Mouse (Mus musculus): ENCODE measurements around the gene Ptprh.
"Not testable (repeated sequence)": the region's sequence is repeated elsewhere in the genome, so short reads cannot be mapped to it uniquely, and the experiment has no call there.

The Ptprh gene

DNA sequence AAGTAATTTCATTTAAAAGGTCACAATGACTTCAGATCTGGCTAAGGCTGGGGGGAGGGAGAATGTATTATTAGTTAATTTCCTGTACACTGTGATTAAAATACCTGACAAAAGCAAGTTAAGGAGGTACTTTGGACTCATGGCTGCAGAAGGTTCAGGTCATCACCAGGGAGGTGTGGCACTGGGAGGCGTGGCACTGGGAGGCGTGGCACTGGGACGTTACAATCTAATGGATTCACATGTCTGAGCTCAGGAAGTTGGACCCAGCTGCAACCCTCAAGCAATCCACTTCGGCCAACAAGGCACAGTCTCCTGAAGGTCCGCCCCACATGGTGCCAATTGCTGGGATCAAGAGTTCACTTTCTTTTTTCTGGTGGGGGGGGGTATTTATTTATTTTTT, 4.2 kb upstream of the Ptprh start:
- no peak for DNase-seq (ENCODE audit: low read depth, low spot score)

GRCm38 (mm10) chr7:4602969-4603368, 872 bp downstream of the Ptprh start:
- no peak for DNase-seq (ENCODE audit: low read depth, low spot score)

DNA sequence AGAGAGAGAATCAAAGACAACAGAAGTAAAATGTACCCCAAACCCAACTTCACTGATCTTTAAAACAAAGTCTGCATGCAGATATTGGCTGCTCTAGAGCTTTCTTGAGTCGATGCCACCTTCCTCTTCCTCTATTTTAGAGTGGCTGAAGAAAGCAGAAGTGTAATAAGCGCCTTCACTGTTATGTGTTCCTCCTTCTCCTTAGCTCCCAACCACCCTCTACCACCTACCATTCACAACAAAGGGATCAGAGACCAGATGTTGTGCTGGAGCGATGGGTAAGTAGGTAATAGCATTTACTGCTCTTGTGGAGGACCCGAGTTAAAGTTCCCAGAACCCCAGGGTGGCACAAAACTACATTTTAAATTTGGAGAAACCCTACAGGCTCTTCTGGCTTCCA, 6.8 kb downstream of the Ptprh start:
- not testable (repeated sequence) for DNase-seq (ENCODE audit: low read depth, low spot score)

DNA sequence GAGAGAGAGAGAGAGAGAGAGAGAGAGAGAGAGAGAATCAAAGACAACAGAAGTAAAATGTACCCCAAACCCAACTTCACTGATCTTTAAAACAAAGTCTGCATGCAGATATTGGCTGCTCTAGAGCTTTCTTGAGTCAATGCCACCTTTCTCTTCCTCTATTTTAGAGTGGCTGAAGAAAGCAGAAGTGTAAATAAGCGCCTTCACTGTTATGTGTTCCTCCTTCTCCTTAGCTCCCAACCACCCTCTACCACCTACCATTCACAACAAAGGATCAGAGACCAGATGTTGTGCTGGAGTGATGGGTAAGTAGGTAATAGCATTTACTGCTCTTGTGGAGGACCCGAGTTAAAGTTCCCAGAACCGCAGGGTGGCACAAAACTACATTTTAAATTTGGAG, 22.4 kb downstream of the Ptprh start:
- not testable (repeated sequence) for DNase-seq (ENCODE audit: low read depth, low spot score)

GRCm38 (mm10) chr7:4572361-4572760, 31.5 kb downstream of the Ptprh start:
- not testable (repeated sequence) for DNase-seq (ENCODE audit: low read depth, low spot score)

- DNase-seq (ENCODE audit: low read depth, low spot score) = no peak
Measured at GRCm38 (mm10) chr7:4562660-4563059, 41.2 kb downstream of the Ptprh start.

GRCm38 (mm10) chr7:4557167-4557560, 46.7 kb downstream of the Ptprh start:
- DNase-seq (ENCODE audit: low read depth, low spot score) = no peak

DNA sequence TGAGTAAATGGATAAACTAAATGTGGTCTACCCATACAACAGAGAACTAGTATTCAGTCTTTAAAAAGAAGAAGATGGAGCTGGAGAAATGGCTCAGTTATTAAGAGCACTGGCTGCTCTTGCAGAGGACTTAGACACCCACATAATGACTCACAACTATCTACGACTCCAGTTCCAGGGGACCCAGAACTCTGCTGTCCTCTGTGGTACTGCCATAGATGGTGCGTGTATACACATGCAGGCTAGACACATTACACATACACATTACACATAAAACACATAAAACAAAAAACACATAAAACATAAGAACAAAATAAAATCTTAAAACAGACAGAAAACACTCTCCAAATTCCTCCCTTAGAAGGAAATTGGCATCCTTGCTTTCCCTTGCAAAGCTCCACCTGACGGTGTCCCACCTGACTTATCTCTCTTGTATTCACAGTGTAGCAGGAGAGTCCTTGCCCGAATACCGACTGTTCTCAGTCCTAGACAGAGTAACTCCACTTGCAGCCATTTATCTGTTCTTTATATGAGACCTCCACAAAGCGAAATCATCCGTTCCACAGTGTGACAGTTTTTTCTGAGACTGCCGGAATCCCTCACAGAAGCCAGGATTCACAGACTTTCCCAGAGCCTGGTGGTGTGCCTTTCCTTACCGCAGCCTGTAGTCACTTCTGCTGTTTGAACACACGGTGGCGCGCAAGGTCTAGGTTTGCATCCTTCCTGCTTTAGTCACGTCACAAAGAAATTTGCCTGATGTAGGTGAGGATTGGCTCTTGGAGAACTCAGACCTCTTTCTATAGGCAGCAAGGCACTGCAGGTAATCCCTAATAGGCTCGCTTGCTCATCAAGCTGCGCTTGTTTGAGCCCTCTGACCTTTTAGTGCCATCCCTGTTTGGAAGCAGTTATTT, 47.3 kb downstream of the Ptprh start:
- DNase-seq (ENCODE audit: low read depth, low spot score) = peak; percentile 63

GRCm38 (mm10) chr7:4547221-4547641, 56.6 kb downstream of the Ptprh start, which contains the start of gene Syt5:
Syt5 (minus strand) TSS chr7:4547541.
- no peak for DNase-seq (ENCODE audit: low read depth, low spot score)

DNA sequence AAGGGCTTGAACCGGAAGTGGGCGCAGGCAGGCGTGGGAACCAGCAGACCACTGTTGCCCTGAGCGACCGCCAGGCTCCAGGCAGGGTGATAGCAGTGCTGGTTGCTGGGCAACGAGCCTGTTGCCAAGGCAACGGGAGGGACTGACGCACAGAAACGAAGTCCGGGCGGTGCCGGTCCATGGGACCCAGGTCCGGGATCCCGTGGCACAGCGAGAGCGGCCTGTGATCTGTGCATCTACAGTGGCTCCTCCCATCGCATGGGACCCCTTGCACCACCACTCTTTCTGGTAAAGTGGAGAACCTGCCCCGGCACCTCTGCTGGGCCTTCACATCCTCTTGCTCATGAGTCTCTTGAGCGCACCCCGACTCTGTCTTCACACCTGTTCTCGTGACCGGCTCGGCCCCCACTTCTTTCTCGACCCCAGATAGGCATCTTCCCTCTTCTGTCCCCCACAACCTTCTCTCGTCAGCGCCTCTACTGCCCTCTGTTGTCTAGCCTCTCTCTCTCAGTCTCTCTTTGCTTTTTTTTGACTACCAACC, 57.2 kb downstream of the Ptprh start:
- DNase-seq (ENCODE audit: low read depth, low spot score) = no peak

GRCm38 (mm10) chr7:4546050-4546449, 57.8 kb downstream of the Ptprh start:
- DNase-seq (ENCODE audit: low read depth, low spot score) = no peak

DNA sequence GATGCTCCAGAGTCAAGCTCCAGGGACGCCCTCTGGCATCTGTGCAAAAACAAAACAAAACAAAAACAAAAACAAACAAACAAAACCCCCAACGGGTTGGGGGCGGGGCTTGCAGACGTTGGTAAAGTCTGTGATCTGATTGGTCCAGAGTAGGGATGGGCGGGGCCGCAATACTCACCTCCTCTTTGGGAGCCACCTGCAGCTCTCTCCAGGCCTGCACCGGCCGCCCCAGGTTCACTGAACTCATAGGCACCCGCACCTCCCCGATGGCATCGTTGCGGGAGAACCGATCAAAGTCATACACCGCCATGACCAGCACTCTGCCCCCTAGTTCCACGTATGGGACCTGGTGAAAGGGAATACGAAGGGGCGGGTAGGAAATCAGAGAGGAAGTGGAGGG, 61.8 kb downstream of the Ptprh start:
- no peak for DNase-seq (ENCODE audit: low read depth, low spot score)

GRCm38 (mm10) chr7:4541344-4541743, 62.5 kb downstream of the Ptprh start:
- DNase-seq (ENCODE audit: low read depth, low spot score) = no peak

- no peak for DNase-seq (ENCODE audit: low read depth, low spot score)
Measured at GRCm38 (mm10) chr7:4539019-4539418, 64.8 kb downstream of the Ptprh start.

GRCm38 (mm10) chr7:4537181-4537580, 66.7 kb downstream of the Ptprh start:
- no peak for DNase-seq (ENCODE audit: low read depth, low spot score)

DNA sequence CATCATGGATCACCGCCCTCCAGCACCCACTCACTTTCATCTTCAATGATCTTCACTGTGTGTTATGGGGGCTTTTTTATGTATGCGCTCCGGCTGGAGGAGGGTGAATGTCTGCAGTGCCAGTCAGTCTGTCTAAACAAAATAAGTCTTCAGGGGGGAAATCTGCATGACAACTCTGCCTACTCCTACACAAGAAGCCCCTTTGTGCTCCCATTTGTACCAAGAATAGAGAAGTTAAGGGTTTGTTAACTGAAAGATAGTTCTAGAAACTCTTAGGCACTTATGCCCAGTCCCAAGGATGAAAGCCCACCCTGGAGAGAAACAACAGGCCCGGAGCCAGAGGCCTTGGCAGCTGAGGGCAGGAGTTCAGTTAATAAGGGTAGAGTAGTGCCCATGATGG, 67.5 kb downstream of the Ptprh start:
- DNase-seq (ENCODE audit: low read depth, low spot score) = no peak

DNA sequence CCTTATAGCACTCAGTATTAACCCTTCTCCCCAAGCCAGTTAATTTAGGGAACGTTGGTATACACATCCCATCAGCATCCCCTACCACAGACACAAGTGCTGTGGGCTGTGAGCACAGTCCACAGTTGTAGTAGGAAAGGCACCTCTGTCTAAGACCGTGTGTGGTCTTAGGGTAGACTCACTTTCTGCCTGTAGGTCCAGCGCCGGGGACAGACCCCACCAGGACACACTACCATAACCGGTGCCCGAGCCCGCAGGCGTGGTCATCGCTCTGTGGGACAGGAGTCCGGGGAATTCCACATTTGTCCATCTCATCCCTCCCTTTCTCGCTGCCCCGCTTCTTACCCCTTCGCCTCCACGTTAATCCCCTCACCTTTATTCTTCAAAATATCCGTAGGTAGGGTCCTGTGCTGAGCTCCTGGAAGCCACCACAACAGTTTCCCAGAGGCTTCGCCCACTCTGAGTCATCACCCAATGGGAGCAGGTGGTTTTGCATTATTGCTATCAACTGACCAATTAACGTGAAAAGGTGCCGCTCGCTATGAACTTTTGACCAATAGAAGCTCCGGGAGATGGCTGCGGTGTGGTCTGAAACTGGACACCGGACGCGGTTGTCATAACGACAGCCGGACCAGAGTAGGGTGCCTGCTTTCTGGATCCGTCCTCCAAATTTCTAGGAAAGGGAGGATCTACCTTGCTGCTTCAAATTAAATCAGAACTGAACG, 71.7 kb downstream of the Ptprh start, which contains the start of gene Dnaaf3:
Gene Dnaaf3 (minus strand): TSS at position 449 of the 725 bp plus-strand sequence.
- no peak for DNase-seq (ENCODE audit: low read depth, low spot score)

DNA sequence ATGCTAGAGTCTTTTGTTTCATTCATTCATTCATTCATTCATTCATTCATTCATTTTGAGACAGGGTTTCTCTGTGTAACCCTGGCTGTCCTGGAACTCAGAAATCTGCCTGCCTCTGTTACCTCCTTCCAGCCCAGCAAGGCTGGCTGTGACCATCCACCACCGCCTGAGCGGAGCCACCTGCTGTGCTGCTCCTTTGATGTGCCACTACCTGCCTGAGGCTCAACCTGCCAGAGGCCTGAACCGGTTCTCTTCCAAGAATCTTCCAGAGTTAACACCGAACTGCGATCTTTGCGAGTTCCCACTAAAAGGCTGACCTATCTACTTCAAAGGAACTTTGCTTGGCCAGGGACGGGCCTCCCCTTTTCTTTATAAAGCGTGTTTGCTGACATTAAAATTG, 73.7 kb downstream of the Ptprh start:
- DNase-seq (ENCODE audit: low read depth, low spot score) = not testable (repeated sequence)

- DNase-seq (ENCODE audit: low read depth, low spot score) = no peak
Measured at GRCm38 (mm10) chr7:4527302-4527689, 76.5 kb downstream of the Ptprh start.

GRCm38 (mm10) chr7:4526341-4527301, 77.2 kb downstream of the Ptprh start:
- DNase-seq (ENCODE audit: low read depth, low spot score) = peak; percentile 49

Measured in retina, adult 2 months (tissue).